Mouse (Mus musculus) small intestine, adult 2 months (tissue): ENCODE data around the gene Snd1.

ENCODE experiments used
- CTCF ChIP-seq: fragments of 200-500 bp; IDR thresholded peaks from 2 replicates; pipeline ENCODE4 v1.5.1; 2012; ENCODE audit warnings: low read depth, mild to moderate bottlenecking, control low read depth, inconsistent platforms, low read length, moderate library complexity, mixed read lengths; ENCODE audit not compliant: insufficient replicate concordance, insufficient read length; ENCODE audit errors: extremely low read depth
- POLR2A ChIP-seq: fragments of 200-500 bp; IDR thresholded peaks from 2 replicates; pipeline ENCODE4 v1.6.1; 2012; ENCODE audit warnings: low read depth, mild to moderate bottlenecking, control low read depth, inconsistent platforms, low read length, moderate library complexity

DNA sequence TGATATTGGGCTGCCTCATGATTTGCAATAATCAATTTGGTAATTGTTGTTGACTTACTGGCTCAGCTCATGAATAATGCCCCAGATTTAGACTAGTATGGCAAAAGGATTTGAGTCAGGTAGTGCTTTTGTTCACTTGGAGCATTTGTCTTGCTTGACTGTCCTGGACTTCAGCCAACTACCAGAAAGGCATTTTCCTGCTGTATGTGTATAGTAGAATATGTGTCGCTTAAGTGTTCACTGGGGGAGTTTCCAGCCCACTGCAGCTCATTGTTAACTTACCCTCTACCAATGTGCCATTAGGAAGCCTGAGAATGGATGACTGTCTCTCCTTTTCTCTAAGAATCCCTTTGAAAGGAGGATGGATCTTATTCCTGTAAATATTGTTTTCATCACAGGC, 268.6 kb downstream of the Snd1 start:
- TF ChIP-seq CTCF (no peak), POLR2A (no peak)
